Mouse (Mus musculus) CD4-positive, CD25-positive, alpha-beta regulatory T cell, adult 4 months (primary cell): ENCODE measurements around the gene Slc17a8. TPM values are rescaled to one million over a fixed set of nuclear protein-coding genes. Genes with fewer than 3 reads are reported as not detected.
"Not testable (repeated sequence)": the region's sequence is repeated elsewhere in the genome, so short reads cannot be mapped to it uniquely, and the experiment has no call there.

Experiments used
- ATAC-seq: one replicate; pipeline ENCODE4 v1.8.0; 2017
- polyA plus RNA-seq, 2 experiments: library from polyadenylated mRNA; unstranded; fragments of 100-300 nt; shearing (Covaris generic); gene quantifications; one replicate each; pipeline ENCODE4 v1.2.1; 2017

Slc17a8 gene
- polyA plus RNA-seq, 2 experiments from 2014 or later: not detected

- peak; percentile 65 for ATAC-seq
Observed at GRCm38 (mm10) chr10:89589877-89590276, 31.2 kb downstream of the Slc17a8 start.

GRCm38 (mm10) chr10:89588708-89589107 lies 32.3 kb downstream of the Slc17a8 start:
- no peak for ATAC-seq

GRCm38 (mm10) chr10:89584709-89585108 lies 36.3 kb downstream of the Slc17a8 start:
- ATAC-seq: no peak

GRCm38 (mm10) chr10:89578801-89579200 lies 42.3 kb downstream of the Slc17a8 start:
- no peak for ATAC-seq

- no peak for ATAC-seq
Observed at GRCm38 (mm10) chr10:89577666-89578065, 43.4 kb downstream of the Slc17a8 start.

GRCm38 (mm10) chr10:89573421-89573820 lies 47.6 kb downstream of the Slc17a8 start:
- no peak for ATAC-seq

- ATAC-seq: no peak
Observed at GRCm38 (mm10) chr10:89572946-89573345, 48.1 kb downstream of the Slc17a8 start.

- no peak for ATAC-seq
Observed at GRCm38 (mm10) chr10:89567391-89567790, 53.7 kb downstream of the Slc17a8 start.

GRCm38 (mm10) chr10:89565301-89566022 lies 55.6 kb downstream of the Slc17a8 start:
- no peak for ATAC-seq

- ATAC-seq: no peak
Observed at GRCm38 (mm10) chr10:89562113-89562512, 58.9 kb downstream of the Slc17a8 start.

- ATAC-seq: no peak
Observed at GRCm38 (mm10) chr10:89559351-89559750, 61.7 kb downstream of the Slc17a8 start.

- ATAC-seq: not testable (repeated sequence)
Observed at GRCm38 (mm10) chr10:89554885-89555284, 66.2 kb downstream of the Slc17a8 start.

GRCm38 (mm10) chr10:89553855-89554254 lies 67.2 kb downstream of the Slc17a8 start:
- ATAC-seq: not testable (repeated sequence)

- ATAC-seq: no peak
Observed at GRCm38 (mm10) chr10:89553015-89553414, 68.0 kb downstream of the Slc17a8 start.

- ATAC-seq: no peak
Observed at GRCm38 (mm10) chr10:89551657-89552056, 69.4 kb downstream of the Slc17a8 start.

- no peak for ATAC-seq
Observed at GRCm38 (mm10) chr10:89548028-89548427, 73.0 kb downstream of the Slc17a8 start.

- ATAC-seq: no peak
Observed at GRCm38 (mm10) chr10:89546989-89547388, 74.1 kb downstream of the Slc17a8 start.

- ATAC-seq: no peak
Observed at GRCm38 (mm10) chr10:89543867-89544266, 77.2 kb downstream of the Slc17a8 start.

- no peak for ATAC-seq
Observed at GRCm38 (mm10) chr10:89542321-89542720, 78.7 kb downstream of the Slc17a8 start.

GRCm38 (mm10) chr10:89532929-89533727 lies 87.9 kb downstream of the Slc17a8 start, which contains the start of gene Nr1h4:
Gene Nr1h4, minus strand, starts transcription at chr10:89533585.
- ATAC-seq: no peak

- no peak for ATAC-seq
Observed at GRCm38 (mm10) chr10:89532451-89532850, 88.6 kb downstream of the Slc17a8 start.

GRCm38 (mm10) chr10:89531976-89532375 lies 89.1 kb downstream of the Slc17a8 start:
- ATAC-seq: no peak

- no peak for ATAC-seq
Observed at GRCm38 (mm10) chr10:89531194-89531634, 89.8 kb downstream of the Slc17a8 start.

- no peak for ATAC-seq
Observed at GRCm38 (mm10) chr10:89527054-89527453, 94.0 kb downstream of the Slc17a8 start.
